Mouse (Mus musculus): ENCODE data around the gene Itpr3.
A peak's percentile ranks its signal among the peaks of the same experiment; 100 is the strongest.

Itpr3 gene

DNA sequence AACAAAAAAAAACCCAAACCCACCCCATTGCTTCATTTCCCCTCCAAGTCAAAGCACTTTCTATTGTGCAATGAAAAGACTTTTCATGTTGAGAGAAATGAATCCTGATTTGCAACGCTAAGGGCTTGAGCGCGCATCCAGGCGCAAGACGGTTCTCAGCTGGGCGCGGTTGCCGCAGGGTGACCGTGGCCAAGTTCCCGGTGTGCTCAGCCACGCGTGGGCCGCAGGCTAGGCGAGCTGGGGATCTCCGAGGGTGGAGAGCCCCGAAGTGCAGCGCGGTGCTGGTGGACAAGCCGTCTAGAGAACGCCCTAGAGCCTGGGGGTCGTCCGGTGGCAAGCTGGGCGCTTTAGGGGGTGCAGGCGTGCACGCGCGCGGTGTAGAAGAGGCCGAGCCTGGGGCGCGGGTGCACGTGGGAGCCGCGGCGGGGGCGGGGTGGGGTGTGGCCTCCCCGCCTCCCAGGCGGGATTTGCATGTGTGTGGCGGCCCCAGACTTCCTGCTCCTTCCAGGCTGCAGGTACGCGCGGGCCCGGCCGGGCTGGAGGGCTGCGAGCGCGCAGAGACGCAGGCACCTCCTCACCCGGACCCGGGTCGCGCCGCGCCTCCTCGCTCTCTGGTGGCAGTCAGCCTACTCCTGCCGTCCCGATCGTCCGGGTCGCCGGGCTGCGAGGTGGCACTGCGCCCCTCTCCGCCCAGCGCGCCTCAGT is at the start of gene Itpr3:
Gene Itpr3 (plus strand): TSS at position 493 of the 705 bp plus-strand sequence.
- DNase-seq (ENCODE audit: low spot score in 2 of 2), result peak; percentile 84 to 86

DNA sequence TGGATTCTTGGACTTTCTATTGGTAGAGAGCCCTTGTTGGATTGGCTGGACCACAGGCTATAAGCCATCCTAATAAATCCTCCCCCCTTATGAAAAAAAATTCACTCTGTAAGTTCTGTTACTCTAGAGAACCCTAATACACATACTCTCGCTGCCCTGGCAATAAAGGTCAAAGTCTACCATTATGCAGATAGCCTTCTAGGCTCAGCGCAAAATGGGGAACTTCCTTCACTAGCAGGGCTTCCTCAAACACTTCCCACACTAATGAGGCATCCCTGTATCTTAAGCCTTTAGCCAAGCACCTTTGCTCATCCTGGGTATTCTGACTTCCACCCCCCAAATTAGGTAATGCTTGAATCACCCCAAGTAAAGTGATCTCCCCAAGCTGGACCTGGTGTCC is 48.8 kb upstream of the Itpr3 start:
- no peak for DNase-seq (ENCODE audit: low spot score in 2 of 2)

DNA sequence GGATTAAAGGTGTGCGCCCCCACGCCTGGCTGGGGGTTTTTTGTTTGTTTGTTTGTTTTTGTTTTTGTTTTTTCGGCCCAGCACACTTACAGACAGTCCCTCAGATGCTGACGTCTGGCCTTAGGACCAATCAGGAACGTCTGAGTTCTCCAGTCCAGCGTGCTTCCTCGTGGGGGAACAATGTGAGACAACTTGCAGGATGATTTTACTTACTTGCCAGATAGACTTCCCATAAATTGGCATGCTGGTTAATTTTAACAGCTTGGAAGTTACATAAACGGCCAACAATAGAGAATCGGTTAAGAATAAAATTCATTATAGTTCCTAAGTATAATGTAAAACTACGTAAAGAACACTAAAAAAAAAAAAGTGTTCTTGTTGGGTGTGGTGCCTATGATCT is 45.9 kb upstream of the Itpr3 start:
- no peak for DNase-seq (ENCODE audit: low spot score in 2 of 2)

DNA sequence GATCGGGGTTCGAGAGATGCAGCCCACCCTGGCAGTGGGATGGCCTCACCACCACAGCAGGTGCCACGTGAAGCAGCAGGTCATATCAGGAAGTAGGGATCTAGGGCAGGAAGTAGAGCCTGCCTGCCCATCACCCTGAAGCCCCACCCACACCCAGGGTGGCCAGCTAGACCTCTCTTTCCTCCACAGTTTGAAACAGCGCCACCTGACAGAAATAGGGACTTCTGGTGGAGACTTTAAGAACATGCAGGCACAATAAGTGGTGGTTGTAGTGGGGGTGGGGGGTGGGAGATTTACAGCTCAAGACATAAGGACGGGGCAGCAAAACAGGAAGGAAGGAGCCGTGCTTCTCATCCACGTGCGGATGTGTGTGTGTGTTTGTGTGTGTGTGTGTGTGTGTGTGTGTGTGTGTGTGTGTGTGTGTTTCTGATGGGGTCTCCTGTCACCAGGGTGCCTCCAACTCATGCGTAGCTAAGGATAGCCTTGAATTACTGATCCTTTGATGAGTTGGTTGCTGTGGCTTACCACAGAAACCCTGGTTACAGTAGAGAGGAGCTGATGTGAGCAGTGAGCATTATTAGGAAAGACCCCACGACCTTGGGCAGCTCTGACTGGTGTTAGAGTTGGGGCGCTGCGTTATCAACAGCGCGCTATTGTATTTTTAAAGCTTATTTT is 45.0 kb upstream of the Itpr3 start:
- DNase-seq (ENCODE audit: low spot score in 2 of 2), result no peak

DNA sequence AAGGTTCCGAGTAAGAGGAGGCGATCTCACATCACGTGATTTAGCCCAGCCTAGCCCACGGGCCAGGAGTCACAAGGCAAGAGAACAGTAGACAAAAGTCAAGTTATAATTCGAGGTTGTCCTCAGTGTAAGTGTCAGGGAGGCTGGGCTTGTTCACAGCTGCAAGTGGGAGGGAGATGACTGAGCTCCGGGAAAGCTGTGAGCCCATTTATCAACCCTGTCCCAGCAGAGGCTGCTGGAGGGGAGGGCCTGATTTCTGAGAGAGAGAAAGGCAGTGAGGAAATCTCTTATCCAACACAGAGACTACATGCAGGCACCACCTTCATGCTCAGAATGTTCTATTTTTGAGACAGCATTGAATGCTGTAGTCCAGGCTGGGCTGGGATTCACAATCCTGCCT is 44.2 kb upstream of the Itpr3 start:
- DNase-seq (ENCODE audit: low spot score in 2 of 2), result no peak

DNA sequence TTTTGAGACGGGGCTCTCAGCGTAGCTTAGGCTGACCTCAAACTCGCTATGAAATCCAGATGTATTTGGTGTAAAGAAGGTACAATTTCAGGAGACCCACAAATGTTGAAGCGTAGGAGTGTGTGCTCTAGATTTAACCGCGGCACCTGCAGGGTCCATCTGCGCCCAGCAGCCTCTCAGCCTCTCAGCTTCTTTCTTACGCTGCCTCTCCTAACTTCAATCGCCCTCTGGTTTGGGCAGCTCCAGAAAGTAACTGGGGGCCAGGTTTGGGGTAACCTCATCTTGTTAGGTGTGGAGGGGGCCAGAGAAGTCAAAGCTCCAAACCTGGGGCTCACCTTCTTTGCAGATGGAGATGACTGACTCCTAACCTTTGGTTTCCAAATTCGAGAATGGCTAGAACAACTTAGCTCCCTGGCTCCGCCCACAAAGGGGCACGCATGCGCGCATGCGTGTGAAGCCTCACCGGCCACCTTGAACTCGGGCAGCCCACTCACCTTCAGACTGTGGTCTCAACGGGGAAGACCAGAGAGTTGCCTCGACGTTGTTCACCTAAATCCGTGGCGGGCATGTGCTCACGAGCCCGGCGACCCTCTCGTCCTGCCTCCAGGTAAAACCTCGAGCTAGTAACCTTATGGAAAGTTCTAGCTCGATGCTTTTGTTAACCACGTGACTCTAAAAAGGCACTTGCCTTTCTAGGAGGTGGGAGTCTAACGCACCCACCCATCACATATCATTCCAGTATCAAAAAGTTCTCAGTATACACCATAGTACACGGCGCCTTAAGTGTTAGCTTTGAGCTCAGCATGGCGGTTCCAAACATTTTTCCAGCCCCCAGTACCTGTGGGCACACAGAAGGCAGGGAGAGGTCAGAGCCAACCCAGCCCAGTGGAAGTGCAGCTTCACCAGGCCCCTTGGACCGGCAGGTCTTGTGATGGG is 39.3 kb upstream of the Itpr3 start:
- DNase-seq (ENCODE audit: low spot score in 2 of 2), result peak; percentile 79 to 92

DNA sequence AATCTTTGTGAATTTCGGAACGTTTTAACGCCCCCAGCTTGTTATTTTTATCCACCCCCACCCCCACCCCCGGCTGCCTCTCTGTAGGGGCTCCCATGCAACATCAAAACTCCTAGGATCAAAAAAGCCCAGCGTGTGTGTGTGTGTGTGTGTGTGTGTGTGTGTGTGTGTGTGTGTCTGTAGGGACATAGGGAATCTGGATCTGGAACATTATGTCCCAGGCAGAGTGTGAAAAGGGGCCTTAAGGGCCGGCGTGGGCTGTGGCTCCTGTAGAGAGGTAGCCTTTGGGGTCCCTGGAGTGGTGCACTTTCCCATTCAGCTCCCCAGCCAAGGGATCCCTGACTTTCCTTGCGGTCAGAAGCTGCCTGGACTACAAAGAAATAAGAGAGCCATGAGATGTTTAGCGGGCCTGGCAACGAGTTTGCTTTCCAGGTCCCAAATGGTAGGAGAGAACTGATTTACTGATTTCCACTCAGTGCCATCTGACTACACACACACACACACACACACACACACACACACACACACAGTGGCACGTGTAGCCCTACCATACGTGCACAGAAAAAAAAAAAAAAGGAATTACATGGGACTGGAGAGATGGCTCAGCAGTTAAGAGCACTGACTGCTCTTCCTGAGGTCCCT is 38.4 kb upstream of the Itpr3 start:
- no peak for DNase-seq (ENCODE audit: low spot score in 2 of 2)

DNA sequence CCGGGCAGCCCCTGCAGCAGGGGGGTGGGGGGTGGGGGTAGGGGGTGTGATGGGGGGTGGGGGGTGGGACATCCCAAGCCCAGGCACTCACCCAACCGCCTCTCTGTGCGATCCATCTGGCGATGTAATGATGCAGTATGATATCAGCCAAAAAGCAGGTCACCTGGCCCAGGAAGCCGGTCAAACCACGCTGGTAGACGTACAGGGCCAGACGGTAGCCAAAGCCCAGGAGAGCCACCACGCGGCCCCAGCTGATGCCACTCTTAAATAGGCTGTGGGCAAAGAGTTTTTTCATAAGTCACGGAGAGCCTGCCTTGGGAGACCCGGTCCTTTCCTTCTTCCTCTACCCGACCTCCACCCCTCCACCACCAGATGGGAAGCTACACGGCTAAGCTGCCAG is 36.0 kb upstream of the Itpr3 start:
- DNase-seq (ENCODE audit: low spot score in 2 of 2), result no peak

DNA sequence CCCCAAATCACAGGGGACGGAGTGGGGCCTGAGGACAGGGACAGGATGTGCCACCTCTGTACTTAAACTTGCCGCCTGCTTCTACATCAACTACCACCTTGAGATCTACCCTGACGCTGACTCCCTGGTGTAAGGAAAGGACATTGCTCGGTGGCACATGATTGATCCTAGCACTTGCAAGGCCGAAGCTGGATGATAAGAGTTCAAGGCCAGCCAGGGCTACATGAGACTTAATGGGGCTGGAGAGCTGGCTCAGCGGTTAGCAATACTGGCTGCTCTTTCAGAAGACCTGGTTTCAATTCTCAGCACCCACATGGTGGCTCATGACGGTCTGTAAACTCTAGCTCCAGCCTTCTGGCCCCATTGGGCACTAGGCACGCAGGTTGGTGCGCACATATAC is 35.4 kb upstream of the Itpr3 start:
- DNase-seq (ENCODE audit: low spot score in 2 of 2), result no peak

DNA sequence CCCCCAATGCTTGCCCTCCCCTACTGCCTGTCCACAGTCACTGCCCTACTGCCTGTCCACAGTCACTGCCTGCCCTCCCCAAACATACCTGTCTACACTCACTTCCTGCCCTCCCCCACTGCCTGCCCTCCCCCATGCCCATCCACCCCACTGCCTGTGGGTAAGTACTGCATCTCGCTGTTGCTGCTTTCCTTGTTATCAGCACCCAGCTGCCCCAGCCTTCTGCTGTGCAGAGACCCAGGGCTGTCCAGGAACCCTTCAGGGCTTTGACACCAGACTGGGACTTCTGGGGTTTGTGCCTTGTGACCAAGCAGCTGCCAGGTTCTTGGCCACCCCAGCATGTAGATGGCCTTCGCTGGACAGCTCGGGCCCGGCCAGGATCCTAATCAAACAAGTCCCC is 33.8 kb upstream of the Itpr3 start:
- DNase-seq (ENCODE audit: low spot score in 2 of 2), result no peak

DNA sequence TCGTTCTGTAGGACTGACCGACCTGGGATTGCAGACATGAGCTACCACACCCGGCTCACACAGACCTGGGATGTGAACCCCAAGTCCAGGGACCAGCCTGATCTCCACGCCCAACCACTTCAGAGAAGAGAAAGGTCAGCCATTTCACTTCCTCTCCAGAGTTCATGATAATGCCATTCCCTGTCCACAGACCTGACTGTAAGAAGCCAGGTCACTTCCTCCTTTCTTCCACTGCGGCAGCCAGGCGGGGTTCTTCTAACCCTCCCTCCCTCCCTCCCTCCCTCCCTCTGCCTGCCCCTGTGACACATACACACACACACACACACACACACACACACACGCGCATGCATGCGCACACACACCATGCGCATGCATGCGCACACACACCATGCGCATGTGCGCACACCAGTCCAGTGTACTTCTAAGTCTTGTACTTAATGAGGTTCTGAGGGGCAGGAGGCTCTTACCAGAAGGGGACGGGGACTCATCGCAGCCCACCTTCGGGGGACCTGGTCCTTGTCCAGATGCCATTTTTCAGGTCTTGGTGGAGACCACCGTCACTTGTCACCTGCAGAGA is 31.7 kb upstream of the Itpr3 start:
- no peak for DNase-seq (ENCODE audit: low spot score in 2 of 2)

DNA sequence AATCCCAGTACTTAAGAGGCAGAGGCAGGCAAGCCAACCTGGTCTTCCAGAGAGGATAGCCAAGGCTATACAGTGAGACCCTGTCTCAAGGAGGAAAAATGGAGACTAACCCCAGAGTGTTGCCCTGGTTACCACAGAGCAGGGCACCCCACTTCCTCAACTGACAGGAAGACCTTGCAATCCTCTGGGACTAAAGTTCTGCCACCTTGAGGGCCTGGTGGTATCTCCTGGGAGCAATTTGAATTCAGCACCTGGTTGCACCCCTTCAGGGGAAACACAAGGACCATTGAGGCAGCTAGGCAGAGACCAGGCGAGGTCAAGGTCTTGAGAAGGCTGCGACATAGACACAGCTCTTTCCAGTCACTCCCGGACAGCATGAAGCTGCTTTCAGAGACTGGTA is 31.2 kb upstream of the Itpr3 start:
- DNase-seq (ENCODE audit: low spot score in 2 of 2), result no peak

DNA sequence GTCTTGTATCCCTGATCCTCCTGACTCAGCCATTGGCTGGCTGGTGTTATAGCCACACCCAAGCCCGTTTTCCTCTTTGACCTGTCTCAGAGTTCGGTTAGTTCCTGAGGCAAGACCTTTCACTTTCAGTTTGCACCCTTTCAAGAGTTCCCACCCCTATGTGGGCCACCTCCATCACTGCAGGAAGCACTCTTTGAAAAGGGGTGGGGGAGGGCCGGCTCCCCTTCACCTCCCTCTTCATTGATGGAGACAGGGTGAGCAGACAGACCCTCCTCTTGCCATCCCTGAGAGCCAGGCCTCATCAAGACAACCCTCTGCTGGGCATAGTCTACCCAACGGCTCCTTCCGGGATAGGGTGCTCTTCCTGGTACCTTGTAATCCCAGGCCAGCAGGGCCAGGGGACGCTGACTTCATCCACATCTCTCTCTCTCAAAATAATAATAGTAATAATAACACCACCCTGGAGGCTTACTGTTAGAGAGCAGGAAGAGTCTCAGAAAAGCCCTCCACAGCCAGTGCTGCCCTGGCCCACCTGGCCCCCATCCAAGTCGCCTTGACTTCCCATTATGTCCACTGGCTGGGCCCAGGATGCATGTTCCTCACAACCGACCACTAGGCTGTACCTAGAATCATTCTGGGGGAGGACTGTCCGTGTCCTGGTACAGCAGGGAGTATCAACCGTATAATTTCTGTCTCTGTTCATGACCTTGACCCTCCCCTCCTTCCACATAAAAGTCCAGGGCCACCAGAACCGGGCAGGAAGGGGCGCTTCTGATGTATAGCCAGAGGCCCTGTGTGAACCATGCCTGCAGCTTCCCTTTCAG is 29.4 kb upstream of the Itpr3 start:
- peak in 1 of 2 experiments; percentile 28 for DNase-seq (ENCODE audit: low spot score in 2 of 2)

DNA sequence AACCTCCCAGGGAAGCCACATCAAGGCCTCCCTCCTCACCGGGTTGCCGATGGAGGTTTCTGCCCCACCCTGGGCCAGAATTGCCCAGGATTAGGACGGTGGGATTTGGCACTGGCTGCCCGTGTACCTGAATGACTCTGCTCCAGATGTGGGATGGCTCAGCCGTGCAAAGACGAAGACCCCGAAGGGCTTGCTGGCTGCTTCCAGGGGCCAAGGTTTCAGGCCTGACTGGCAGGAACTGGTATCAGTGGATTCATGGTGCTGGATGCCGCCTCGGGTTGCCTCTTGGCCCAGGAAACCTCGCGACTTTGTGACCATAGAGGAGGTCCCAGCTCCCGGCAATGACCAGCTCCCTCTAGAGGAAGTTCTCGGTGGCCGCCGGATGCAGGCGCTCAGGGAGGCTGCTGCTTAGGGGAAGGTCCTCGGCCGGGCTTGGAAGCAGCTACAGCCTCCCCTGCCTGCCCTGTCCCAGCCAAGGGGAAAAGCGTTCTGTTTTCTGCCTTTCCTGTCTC is 28.8 kb upstream of the Itpr3 start:
- DNase-seq (ENCODE audit: low spot score in 2 of 2), result peak; percentile 81 to 84

DNA sequence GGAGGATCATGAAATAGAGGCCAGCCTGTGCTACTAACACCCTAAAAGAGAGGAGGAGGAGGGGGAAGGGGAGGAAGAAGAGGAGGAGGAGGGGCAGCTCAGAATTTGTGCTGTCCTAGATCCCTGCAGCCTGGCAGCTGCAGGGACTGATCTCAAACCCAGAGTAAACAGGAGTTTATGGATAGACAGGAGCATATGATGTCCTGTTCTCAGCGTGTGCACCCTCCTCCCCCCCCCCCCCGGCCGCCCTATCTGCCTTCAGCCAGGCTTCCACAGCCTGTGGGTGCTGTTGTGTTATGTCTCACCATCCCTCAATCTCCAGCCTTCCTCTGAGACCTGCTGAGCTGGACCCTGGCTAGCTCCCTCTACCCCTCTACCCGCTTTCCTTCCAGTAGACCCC is 28.2 kb upstream of the Itpr3 start, which contains the start of gene Bak1:
Gene Bak1 (minus strand): TSS at position 101 of the 400 bp plus-strand sequence.
- no peak for DNase-seq (ENCODE audit: low spot score in 2 of 2)

DNA sequence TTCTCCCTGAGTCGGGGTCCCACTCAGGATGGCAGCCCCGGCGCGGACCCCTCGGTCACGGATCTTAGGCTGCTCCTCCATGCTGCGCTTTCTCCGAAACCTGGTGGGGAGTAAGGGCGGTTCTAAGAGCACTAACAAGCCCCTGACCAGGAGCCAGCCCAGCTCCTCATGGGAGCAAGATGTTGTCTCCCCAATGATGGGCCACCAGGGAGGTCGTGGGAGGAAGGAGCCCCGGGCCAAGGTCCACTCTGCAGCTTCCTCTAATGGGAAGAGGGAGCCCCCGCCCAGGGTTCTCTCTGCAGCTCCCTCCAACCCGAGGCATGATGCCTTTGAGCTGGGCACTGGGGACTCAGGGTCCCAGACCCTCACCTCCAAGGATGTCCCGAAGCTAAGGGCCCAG is 27.7 kb upstream of the Itpr3 start:
- no peak for DNase-seq (ENCODE audit: low spot score in 2 of 2)

DNA sequence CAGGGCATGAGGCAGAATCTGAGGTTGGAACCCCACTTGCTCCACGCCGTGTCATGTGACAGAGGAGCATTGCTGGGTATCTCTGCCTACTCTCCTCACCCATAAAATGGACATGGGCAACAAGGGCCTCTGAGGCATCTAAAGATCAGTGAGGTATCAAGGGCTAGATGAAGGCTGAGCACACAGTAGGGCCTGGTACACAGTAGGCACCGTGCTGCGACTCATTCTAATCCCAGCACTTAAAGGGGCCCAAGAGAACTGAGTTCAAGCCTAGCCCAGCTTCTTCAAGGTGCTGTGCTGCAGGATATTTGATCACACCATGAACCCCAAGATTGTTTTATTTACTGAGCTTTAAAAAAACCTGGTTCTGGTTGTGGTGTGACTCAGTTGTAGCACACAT is 26.2 kb upstream of the Itpr3 start:
- DNase-seq (ENCODE audit: low spot score in 2 of 2), result no peak

DNA sequence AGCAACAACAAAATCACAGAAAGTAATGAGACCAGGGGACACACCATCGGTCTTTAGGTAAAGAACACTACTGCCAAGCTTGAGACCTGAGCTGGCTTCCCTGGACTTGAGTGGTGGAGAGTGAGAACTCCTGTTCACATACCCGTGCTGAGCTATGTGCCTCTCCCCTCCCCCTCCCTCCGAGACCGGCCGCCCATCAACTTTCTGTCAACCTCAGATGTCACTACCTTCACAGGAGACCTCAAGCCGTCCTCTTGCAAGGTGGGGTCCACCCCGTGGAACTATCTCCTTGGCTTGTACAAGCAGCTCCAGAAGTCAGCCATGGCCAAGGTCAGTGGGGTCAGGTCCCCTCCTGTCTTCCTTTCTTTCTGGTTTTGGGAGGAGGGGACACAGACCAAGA is 24.8 kb upstream of the Itpr3 start:
- no peak for DNase-seq (ENCODE audit: low spot score in 2 of 2)

DNA sequence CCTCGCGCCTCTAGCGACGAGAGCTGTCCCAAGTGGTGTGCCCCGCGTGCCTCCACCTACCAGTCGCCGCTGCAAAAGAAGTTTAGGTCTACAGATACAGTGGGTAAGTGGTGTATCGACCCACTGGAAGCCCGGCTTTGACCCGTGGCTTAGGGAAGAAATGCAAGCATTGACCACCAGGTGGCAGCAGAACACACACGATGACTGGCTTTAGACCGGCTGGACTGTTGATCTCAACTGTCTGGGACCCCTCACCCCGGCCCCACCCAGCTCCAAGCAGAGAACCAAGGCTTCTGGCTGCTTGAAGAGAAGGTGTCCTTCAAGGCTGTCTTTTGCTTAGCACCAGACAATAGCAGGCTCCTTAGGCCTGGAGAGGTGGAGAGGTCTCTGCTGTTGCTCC is 24.2 kb upstream of the Itpr3 start:
- DNase-seq (ENCODE audit: low spot score in 2 of 2), result peak; percentile 58 to 76

DNA sequence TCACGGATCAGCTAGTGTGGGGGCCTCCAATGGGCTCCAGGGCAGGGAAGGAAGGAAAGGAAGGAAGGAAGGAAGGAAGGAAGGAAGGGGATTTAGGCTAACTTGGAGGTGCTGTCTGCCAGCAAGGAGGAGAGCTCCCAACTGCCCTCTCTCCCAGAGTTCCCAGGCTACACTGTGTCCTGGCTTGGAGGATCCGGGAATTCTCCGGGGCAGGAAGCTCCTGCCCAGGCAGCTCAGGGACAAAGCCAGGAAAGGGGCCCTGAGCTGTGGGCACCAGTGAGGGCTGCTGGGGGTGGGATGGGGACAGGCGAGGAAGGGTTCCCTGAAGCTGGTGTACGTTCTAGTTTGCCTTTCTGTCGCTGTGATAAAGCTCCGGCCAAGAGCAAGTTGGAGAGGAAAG is 20.6 kb upstream of the Itpr3 start:
- DNase-seq (ENCODE audit: low spot score in 2 of 2), result no peak
